Mouse (Mus musculus): ENCODE data around the gene Gnb1l.

Gnb1l gene

DNA sequence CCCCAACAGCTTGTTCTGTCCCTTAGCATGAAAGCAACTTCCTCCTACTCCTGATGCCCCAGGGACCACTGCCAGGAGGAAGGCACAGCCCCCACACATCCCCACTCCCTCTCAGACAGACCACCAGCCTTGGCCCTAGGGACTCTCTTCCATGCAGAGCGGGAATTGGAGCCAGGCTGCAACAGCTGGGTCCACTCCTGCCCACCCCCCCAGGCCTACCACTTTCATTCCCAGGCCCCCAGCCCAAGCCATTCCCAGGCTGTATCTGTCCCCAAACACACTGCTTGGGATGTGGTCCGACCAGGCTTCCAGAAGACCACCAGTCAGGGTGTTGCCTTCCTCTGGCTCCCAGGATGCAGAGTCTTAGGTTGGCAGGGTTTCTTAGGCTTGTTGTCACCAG, 110.6 kb downstream of the Gnb1l start:
- no peak for ATAC-seq (ENCODE audit: insufficient number of reproducible peaks, low FRiP score, low TSS enrichment)

DNA sequence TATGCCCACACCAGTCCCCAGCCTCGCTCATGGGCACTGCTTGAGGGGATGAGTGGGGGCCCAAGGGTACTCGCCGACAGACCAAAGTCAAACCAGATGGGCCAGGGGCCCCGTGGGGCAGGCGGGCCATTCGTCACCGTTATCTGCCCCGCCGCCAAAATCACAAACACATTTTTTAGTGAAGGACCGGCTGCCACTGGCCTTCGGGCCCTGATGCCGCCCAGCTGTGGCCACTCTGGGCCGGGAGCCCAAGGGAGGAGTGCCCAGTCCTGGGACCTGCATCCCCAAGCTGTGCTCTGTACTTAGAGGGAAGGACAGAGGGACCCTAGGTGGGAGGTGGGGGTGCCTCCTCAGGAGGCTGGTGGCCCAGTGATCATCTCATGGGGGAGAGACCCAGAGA, 113.2 kb downstream of the Gnb1l start:
- ATAC-seq (ENCODE audit: insufficient number of reproducible peaks, low FRiP score, low TSS enrichment) = no peak

DNA sequence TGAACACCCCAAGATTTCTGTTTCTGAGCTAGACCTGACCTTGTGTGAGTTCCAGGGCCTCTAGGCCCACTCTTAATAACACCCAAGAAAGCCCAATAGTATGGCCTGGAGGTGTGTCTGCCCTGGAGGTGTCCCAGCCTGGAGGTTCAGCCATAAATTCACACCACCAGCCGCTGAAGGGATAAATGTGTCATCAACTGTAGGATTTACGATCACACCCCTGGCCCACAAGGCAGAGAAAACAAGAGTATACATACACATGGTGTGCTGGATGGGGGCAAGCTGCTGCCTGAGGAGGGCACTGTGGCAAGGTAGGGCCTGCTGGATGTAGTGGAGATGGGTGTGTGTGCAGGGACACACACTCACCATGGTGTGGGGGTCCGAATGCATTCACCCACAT, 114.8 kb downstream of the Gnb1l start:
- ATAC-seq (ENCODE audit: insufficient number of reproducible peaks, low FRiP score, low TSS enrichment) = no peak
